Mouse (Mus musculus) forelimb bud, embryonic 11.5 days (tissue): ENCODE measurements around the gene Rcvrn.

Experiments
- DNase-seq: peaks from one replicate; pipeline ENCODE4 v3.0.0-alpha.2; 2012; ENCODE audit warnings: low read depth, low spot score

Gene Rcvrn

GRCm38 (mm10) chr11:67694703-67695376 is at the start of gene Rcvrn:
Gene Rcvrn (plus strand): TSS chr11:67695326.
- no peak for DNase-seq

- DNase-seq: peak; percentile 71
Observed at GRCm38 (mm10) chr11:67647745-67648144, 47.4 kb upstream of the Rcvrn start.

- DNase-seq: no peak
Observed at GRCm38 (mm10) chr11:67648651-67649407, 46.3 kb upstream of the Rcvrn start.

GRCm38 (mm10) chr11:67649971-67650707 is 45.0 kb upstream of the Rcvrn start:
- no peak for DNase-seq

- DNase-seq: no peak
Observed at GRCm38 (mm10) chr11:67651731-67652130, 43.4 kb upstream of the Rcvrn start.

- peak; percentile 65 for DNase-seq
Observed at GRCm38 (mm10) chr11:67652194-67652892, 42.8 kb upstream of the Rcvrn start.

GRCm38 (mm10) chr11:67652893-67653255 is 42.3 kb upstream of the Rcvrn start:
- peak; percentile 11 for DNase-seq

GRCm38 (mm10) chr11:67653521-67654090 is 41.5 kb upstream of the Rcvrn start:
- no peak for DNase-seq

GRCm38 (mm10) chr11:67654514-67654913 is 40.6 kb upstream of the Rcvrn start:
- no peak for DNase-seq

- no peak for DNase-seq
Observed at GRCm38 (mm10) chr11:67655236-67655959, 39.7 kb upstream of the Rcvrn start.

- no peak for DNase-seq
Observed at GRCm38 (mm10) chr11:67656366-67656765, 38.8 kb upstream of the Rcvrn start.

- no peak for DNase-seq
Observed at GRCm38 (mm10) chr11:67656811-67657210, 38.3 kb upstream of the Rcvrn start.

GRCm38 (mm10) chr11:67657685-67658382 is 37.3 kb upstream of the Rcvrn start:
- DNase-seq: peak; percentile 56

GRCm38 (mm10) chr11:67661465-67661864 is 33.7 kb upstream of the Rcvrn start:
- no peak for DNase-seq

GRCm38 (mm10) chr11:67663437-67663836 is 31.7 kb upstream of the Rcvrn start:
- DNase-seq: no peak

- DNase-seq: no peak
Observed at GRCm38 (mm10) chr11:67664261-67664660, 30.9 kb upstream of the Rcvrn start.

- DNase-seq: no peak
Observed at GRCm38 (mm10) chr11:67664918-67665317, 30.2 kb upstream of the Rcvrn start.

GRCm38 (mm10) chr11:67666129-67666528 is 29.0 kb upstream of the Rcvrn start:
- no peak for DNase-seq

- no peak for DNase-seq
Observed at GRCm38 (mm10) chr11:67667531-67668332, 27.4 kb upstream of the Rcvrn start.
